Mouse (Mus musculus): ENCODE results near the gene Pde8b. TPM values are rescaled to one million over a fixed set of nuclear protein-coding genes. Genes with fewer than 3 reads are reported as not detected.

The Pde8b gene
- total and polyA plus RNA-seq, 2 experiments from 2014 or later: 8.1 to 26.4 TPM

DNA sequence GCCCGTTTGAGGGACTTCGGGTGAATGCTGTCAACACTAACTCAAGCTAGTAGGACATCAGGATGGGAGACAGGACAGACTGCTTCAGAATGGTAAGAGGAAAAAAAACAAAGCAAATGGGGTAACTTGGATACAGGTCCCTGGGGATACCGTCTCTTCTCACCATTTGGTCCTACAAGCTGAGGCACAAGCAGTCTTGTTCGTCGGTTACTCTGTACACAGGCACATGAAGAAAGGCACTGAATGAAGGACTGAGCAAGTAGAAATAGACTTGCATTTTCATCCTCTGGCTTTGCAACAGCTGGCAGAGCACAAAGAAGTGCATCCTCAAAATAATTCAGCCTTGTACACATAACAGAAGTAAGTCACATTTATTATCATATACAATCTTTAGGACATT, 14.6 kb upstream of the Pde8b start:
- Histone ChIP-seq H3K9me3 (ENCODE audit: low read length) (no peaks in the 10 kb centered on the region), H3K9ac (replicated peaks; ENCODE audit: low read length) (no peak overlapping the region), H3K4me3 (ENCODE audit: low read length) (no peak overlapping the region), H3K4me1 (ENCODE audit: insufficient read depth, low read length) (no peaks in the 10 kb centered on the region), H3K27me3 (ENCODE audit: insufficient read depth, low read length) (no peaks in the 10 kb centered on the region), H3K27ac (no peak overlapping the region), H3K36me3 (ENCODE audit: insufficient read depth, low read length) (no peaks in the 10 kb centered on the region), H3K4me2 (ENCODE audit: low read depth, low read length) (no peak overlapping the region)
- TF ChIP-seq CTCF (IDR thresholded peaks at IDR 0.05; ENCODE audit: low read depth): no peak
- no peak for ATAC-seq
- DNase-seq (ENCODE audit: low spot score): no peak
- 87% methylated on average over 5 of the region's 5 CpGs for WGBS

DNA sequence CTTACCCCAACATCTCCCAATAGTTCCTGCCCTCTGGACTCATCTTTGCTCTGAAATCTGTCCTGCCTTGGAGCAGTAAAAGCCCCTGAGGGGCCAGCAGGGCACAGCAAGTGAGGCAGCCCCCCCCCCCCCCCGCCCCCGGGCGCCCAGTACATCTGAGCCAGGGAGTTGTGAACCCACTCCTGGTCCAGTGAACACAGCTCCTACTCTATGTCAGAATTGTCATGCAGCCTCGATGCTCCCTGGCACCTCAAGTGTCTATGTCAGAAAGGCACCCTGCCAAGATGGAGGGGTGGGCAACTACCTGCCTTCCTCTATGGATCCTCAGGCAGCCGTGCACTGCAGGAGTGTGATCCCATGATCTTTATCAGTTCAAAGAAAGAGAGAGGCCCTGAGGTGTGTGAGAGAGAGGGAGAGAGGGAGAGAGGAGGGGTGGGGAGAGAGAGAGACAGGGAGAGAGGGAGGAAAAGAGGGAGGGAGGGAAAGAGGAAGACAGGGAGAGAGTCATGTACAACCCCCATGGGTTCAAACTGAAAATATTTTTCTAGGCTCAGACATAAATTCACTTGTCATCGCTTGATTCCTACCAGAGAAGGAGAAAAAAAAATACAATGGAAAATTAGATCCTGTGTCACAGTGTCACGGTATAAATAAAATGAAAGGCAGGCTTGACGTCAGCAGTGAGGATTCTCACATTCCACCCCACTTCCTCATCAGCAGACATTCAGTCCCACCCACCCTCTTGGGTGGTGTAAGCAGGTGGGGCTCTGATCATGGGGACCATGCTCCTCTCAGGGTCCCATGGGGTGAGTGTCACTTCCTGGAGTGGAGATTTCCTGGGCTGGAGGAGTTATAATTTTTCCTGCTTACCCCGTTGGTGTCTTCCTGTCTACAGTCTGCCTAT, 11.0 kb upstream of the Pde8b start:
- no peak for TF ChIP-seq CTCF (IDR thresholded peaks at IDR 0.05; ENCODE audit: low read depth)
- Histone ChIP-seq H3K9ac (replicated peaks; ENCODE audit: low read length) (no peak overlapping the region), H3K27ac (no peak overlapping the region), H3K4me3 (ENCODE audit: low read length) (no peak overlapping the region), H3K9me3 (ENCODE audit: low read length) (no peaks in the 10 kb centered on the region), H3K4me2 (ENCODE audit: low read depth, low read length) (no peak overlapping the region), H3K36me3 (ENCODE audit: insufficient read depth, low read length) (no peaks in the 10 kb centered on the region), H3K27me3 (ENCODE audit: insufficient read depth, low read length) (no peaks in the 10 kb centered on the region), H3K4me1 (ENCODE audit: insufficient read depth, low read length) (no peaks in the 10 kb centered on the region)
- DNase-seq (ENCODE audit: low spot score) (no peak), ATAC-seq (no peak)
- whole genome bisulfite sequencing: 71% methylated on average over 9 of the region's 9 CpGs

DNA sequence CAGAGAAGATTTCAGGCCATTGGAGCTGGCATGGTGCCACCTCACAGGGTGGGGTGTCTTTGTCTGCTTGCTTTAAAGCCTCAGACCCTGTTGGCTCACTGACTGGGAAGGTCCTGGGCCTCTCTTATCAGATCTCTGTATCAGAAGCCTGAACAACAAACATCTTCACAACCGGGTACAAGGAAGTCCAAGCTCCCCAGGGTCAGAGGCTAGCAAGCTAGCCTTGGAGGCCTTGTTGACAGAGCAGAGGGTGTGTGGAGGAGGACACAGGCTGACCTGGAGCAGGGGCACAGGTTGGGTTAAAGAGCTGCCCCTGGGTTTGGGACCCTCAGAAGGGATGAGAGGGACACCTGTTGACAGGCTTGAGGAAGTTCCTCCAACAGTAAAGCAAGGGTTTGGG, 10.3 kb upstream of the Pde8b start:
- Histone ChIP-seq H3K4me3 (ENCODE audit: low read length) (no peak overlapping the region), H3K27me3 (ENCODE audit: insufficient read depth, low read length) (no peaks in the 10 kb centered on the region), H3K36me3 (ENCODE audit: insufficient read depth, low read length) (no peaks in the 10 kb centered on the region), H3K9me3 (ENCODE audit: low read length) (no peaks in the 10 kb centered on the region), H3K9ac (replicated peaks; ENCODE audit: low read length) (no peak overlapping the region), H3K27ac (no peak overlapping the region), H3K4me1 (ENCODE audit: insufficient read depth, low read length) (no peaks in the 10 kb centered on the region), H3K4me2 (ENCODE audit: low read depth, low read length) (no peak overlapping the region)
- no peak for TF ChIP-seq CTCF (IDR thresholded peaks at IDR 0.05; ENCODE audit: low read depth)
- ATAC-seq (no peak), DNase-seq (ENCODE audit: low spot score) (no peak)
- WGBS: 44% methylated on average over 1 of the region's 1 CpGs

DNA sequence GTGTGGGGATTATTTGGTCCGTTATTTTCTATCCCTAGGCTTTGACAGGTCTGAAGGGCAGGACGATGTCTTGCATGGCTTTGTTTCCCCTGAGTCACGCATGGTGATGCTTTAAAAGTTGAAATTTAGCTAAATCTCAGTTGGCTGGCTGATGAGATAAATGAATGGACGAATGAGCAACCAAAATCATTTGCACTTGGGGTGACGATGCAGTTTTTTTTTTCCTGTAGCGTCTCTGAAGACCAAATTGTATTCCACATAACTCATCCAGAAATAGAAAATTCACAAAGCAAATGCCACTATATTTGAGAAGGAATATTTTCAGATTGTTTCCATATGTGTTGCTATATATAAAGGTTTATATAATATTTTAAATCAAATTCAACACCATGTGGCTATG, 6.9 kb upstream of the Pde8b start:
- Histone ChIP-seq H3K27me3 (ENCODE audit: insufficient read depth, low read length) (no peaks in the 10 kb centered on the region), H3K9me3 (ENCODE audit: low read length) (no peaks in the 10 kb centered on the region), H3K27ac (no peak overlapping the region), H3K36me3 (ENCODE audit: insufficient read depth, low read length) (no peaks in the 10 kb centered on the region), H3K4me2 (ENCODE audit: low read depth, low read length) (no peak overlapping the region), H3K9ac (replicated peaks; ENCODE audit: low read length) (no peak overlapping the region), H3K4me1 (ENCODE audit: insufficient read depth, low read length) (no peaks in the 10 kb centered on the region), H3K4me3 (ENCODE audit: low read length) (no peak overlapping the region)
- no peak for TF ChIP-seq CTCF (IDR thresholded peaks at IDR 0.05; ENCODE audit: low read depth)
- 85% methylated on average over 6 of the region's 6 CpGs for WGBS
- no peak for ATAC-seq
- no peak for DNase-seq (ENCODE audit: low spot score)

DNA sequence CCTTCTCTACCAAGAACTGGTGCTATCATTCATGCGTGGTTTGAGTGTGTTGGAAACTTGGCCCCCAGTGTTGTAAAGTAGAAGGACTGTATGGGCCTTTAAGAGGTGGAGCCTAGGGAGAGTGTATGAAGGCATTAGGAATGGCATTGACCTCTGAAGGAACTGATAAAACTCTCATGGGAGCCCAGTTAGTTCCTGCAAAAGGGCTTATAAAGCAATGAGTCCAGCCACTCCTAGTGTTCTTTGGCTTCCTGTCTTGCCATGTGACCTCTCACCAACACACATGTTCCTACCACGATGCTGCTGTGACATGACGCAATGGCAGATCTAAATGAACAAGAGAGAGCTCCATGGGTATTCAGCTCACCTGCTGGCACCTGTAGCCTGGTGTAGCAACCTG, 4.9 kb upstream of the Pde8b start:
- Histone ChIP-seq H3K9ac (replicated peaks; ENCODE audit: low read length) (no peak overlapping the region), H3K4me3 (ENCODE audit: low read length) (no peak overlapping the region), H3K27me3 (ENCODE audit: insufficient read depth, low read length) (no peaks in the 10 kb centered on the region), H3K4me1 (ENCODE audit: insufficient read depth, low read length) (0 out of 2 replicates have a peak, but pooled peaks cover 2% of the 10 kb centered on the region), H3K9me3 (ENCODE audit: low read length) (no peaks in the 10 kb centered on the region), H3K27ac (no peak overlapping the region), H3K36me3 (ENCODE audit: insufficient read depth, low read length) (no peaks in the 10 kb centered on the region), H3K4me2 (ENCODE audit: low read depth, low read length) (no peak overlapping the region)
- WGBS: 92% methylated on average over 3 of the region's 3 CpGs
- DNase-seq (ENCODE audit: low spot score) (no peak), ATAC-seq (no peak)
- no peak for TF ChIP-seq CTCF (IDR thresholded peaks at IDR 0.05; ENCODE audit: low read depth)

DNA sequence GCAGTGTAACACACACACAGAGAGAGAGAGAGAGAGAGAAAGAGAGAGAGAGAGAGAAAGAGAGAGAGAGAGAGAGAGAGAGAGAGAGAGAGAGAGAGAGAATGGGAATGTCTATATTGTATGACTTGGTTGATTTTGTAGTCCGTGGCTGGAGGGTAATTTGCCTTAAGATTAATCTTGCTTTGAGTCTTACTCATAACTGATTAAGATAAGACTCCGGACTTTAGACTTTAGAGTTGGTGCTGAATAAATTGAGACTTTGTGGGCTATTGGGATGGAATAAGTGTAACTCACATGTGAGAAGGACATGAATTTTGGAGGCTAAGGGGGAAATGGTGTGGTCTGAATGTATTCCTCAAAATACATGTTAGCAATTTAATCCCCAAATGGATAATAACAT, 7.1 kb downstream of the Pde8b start:
- Histone ChIP-seq H3K9ac (replicated peaks; ENCODE audit: low read length) (no peak overlapping the region), H3K27ac (no peak overlapping the region), H3K27me3 (ENCODE audit: insufficient read depth, low read length) (no peaks in the 10 kb centered on the region), H3K4me1 (ENCODE audit: insufficient read depth, low read length) (no peaks in the 10 kb centered on the region), H3K9me3 (ENCODE audit: low read length) (0 out of 2 replicates have a peak, but pooled peaks cover 4% of the 10 kb centered on the region), H3K4me2 (ENCODE audit: low read depth, low read length) (no peak overlapping the region), H3K36me3 (ENCODE audit: insufficient read depth, low read length) (no peaks in the 10 kb centered on the region), H3K4me3 (ENCODE audit: low read length) (no peak overlapping the region)
- no peak for TF ChIP-seq CTCF (IDR thresholded peaks at IDR 0.05; ENCODE audit: low read depth)
- 92% methylated on average over 2 of the region's 2 CpGs for WGBS
- DNase-seq (ENCODE audit: low spot score): no peak
- no peak for ATAC-seq

GRCm38 (mm10) chr13:95237488-95237887, 12.6 kb downstream of the Pde8b start:
- Histone ChIP-seq H3K9me3 (ENCODE audit: low read length) (0 out of 2 replicates have a peak, but pooled peaks cover 4% of the 10 kb centered on the region), H3K4me1 (ENCODE audit: insufficient read depth, low read length) (no peaks in the 10 kb centered on the region), H3K36me3 (ENCODE audit: insufficient read depth, low read length) (no peaks in the 10 kb centered on the region), H3K4me3 (ENCODE audit: low read length) (no peak overlapping the region), H3K27me3 (ENCODE audit: insufficient read depth, low read length) (no peaks in the 10 kb centered on the region), H3K27ac (no peak overlapping the region), H3K4me2 (ENCODE audit: low read depth, low read length) (no peak overlapping the region), H3K9ac (replicated peaks; ENCODE audit: low read length) (no peak overlapping the region)
- no peak for ATAC-seq
- no peak for DNase-seq (ENCODE audit: low spot score)
- WGBS: 79% methylated on average over 2 of the region's 2 CpGs
- no peak for TF ChIP-seq CTCF (IDR thresholded peaks at IDR 0.05; ENCODE audit: low read depth)

All from hindbrain, postnatal 0 days (tissue).